Mouse (Mus musculus) heart, adult 11 months (tissue): ENCODE data around the gene Gm14085.
"Not testable (repeated sequence)": the region's sequence is repeated elsewhere in the genome, so short reads cannot be mapped to it uniquely, and the experiment has no call there.

Experiments
- DNase-seq: peaks from one replicate; pipeline ENCODE4 v3.0.0; 2022

Gm14085 gene

DNA sequence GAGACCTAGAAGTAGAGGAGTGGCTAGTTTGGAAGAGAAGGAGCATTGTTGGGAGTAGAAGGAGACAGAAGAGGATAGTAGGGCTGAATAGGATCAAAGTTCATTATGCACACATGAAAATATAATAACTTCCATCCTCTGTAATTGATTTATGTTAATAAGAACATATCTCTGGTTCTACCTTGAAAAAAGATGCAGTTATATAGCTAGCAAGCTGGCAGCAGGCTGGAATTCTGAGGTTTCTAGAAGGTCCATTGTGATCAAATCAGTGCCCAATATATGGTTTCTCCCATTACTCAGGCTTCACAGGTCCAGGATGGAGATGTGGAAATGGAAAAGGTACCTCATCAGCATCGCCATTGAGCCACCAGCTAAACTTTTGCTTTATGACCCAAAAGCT is at the start of gene Gm14085:
Gm14085 (plus strand) TSS at position 301 of the 400 bp plus-strand sequence.
- DNase-seq = no peak

DNA sequence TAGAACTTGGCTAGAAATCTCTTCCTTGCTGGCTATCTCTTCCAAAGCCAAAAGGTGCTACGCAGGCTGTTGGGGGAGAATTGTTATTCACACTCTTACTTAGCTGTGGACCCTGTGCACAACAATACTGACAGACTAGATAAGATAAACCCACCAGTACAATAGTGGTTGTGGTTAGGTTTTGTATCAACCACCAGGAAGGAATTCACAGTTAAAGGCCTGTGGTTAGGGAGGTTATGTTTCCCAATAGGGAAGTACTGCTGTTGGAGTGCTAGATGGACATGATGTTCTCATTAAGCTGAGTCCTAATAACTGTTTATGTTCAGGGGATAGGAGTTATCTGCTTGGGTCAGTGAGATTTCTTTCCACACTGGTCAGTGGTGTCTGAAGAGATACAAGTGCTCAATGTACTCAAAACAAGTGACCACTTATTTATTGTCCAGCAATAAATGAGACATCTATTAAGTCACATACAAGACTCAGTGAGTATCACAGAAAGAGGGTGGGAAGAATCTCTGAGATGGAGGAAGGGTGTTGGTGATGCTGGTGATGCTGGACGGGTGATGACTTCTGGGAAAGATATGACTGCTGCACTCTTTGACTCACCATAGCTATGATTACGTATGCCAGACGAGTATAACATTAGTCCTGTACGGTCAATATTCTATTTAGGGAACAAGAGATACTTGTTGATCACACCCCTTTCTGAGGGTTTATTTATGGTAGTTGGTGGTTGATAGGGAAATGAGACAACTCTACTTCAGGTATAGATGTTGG is 45.8 kb upstream of the Gm14085 start:
- peak; percentile 16 for DNase-seq

DNA sequence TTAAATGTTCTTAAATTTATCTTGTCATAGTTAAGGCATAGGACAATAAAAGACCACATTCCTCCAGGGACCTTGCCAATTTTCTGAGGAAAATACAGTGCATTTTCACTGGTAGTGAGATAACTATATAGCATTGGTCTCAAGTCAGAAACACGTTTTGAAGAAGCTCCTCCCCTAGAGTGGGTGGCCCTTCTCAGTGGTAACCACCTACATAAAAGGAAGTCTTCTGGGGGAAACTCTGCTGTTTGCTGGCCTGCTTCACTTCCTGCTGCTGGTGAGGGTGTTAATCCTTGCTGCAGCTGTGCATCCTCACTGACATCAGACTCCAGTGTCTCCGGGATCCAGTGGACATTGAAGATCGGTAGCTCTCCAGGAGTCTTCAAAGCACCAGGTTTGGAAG is 44.2 kb upstream of the Gm14085 start:
- peak; percentile 95 for DNase-seq

DNA sequence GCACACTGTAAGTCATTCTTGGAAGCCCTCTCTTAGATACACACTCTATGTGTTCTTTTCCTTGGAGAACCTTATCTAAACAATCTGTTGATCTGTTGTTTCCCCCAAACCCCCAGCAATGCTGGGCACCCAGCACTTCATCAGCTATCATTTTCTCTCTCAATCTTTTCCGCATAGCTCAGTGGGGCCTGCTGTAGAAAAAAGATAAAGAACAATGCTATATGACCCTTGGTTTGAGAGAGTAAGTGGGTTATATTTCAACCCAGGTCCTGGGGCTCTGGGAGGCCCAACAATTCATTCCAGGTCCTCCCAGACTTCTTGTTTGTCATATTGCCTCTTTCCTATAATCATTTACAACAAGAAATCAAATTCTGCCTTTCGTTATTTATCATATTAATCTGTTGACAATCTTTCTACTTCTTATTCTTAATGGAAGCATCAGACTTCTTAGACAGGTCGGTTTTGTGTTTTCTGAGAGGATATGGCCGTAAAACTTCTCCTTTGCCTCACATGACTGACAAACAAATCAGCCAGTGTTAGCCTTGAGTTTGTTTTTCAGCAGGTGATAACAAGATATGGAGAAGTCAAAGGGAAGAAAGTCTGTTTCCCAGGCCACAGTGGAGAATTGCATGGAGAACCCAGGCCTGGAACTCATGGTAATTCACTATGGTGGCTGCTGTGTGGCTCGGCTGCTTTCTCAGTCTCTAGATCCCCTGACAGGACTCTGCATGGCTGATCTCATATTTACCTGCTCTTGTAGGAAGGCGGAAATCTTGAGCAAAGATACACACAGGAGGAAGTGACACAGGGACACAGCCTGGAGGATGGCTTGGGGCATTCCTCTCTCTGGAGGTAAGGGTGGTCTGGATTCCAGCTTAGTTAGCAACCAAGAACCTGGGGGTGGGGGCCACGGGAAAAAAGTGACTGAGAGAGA is 43.5 kb upstream of the Gm14085 start:
- DNase-seq = peak; percentile 90

DNA sequence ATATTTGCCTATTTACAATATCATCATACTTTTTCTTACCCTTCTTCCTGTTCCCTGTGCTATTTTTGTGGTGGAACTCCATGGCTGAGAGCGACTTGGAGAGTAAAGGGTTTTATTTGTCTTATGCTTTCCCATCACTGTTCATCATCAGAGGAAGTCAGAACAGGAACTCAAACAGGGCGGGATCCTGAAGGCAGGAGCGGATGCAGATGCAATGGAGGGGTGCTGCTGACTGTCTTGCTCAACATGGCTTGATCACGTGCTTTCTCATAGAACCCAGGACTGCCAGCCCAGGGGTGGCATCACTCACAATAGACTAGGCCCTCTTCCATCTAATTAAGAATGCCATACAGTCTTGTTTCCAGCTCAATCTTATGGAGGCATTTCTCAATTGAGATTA is 34.4 kb upstream of the Gm14085 start:
- peak; percentile 92 for DNase-seq

DNA sequence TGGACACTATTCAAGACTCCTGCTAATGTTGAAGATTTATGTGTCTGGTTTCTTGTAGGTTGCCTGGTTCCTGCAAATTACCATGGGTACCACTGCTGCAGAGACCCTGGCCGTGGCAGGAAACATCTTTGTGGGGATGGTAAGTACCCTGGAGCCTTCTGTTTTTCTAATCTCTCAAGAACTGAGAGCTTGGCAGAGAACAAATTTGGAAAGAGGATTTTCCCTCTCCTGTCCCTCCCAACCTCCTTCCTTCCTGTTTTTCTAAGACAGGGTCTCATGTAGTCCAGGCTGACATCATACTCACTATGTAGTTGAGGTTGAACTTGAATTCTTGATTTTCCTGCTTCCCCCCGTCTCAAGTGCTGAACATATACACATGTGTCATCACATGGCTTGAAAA is 32.3 kb upstream of the Gm14085 start:
- peak; percentile 94 for DNase-seq

DNA sequence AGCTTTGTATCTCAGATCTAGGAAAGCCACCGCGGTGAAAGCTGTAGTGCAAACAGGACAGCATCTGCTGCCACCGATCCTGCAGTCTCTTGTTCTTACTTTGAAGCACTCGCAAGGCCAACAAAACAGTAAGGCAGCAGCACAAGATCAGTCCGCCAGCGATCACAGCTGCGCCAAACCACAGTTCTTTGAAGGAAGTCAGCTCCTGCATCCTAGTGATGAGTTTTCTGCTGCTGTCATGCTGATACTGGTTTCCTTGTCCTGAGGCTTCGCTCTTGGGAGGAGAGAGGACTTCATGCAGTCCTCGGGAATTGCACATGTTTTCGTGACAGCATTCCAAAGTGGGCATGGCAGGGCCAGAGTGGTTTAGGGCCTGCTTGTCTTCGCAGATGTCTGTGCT is 17.8 kb upstream of the Gm14085 start:
- no peak for DNase-seq

DNA sequence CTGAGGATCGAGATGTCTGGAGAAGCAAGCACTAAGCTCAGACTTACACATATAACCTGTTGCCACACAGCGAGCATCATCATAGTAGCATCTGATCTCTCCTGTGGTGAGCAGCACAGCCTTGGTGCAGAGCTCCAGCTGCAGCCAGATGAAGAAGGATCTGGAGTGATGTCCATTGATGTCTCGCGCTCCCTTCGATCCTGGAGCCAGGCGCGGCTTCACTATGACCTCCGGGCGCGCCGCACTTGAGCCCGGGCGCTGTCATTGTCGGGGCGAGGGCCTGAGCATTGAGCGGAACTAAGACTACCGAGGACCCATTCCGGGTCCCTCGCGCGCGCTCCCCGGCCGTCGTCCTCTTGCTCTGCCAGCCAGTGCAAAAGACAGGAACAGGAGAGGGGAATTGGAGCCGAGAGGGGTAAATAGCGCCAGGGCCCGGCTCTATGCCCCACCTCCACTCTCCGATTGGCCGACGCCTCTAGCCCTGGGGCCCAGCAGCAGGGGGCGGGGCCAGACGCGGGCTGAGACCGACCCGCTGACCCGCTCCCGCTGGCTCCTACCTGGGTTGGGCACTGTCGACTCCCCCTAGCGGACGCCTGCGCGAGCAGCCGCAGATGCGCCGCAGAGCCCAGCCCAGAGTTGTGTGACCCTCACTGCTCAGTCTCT is 17.3 kb upstream of the Gm14085 start:
- DNase-seq = peak; percentile 100

DNA sequence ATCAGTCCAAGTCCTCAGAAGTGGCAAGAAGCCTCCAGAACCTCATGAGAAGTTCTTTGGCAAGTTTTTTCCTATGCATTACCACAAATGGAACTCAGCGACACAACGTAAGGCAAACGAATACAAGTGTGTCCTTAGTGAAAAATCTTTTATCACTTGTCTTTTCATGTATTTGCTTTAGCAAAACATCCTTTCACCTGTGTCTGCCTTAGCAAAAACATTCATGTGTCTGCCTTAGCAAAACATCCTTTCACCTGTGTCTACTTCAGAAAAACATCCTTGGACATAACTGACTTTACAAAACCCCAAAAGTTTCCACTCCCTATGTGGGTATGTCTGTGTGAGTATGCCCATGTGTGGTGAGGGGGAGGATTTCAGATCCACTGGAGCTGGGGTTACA is 15.5 kb upstream of the Gm14085 start:
- DNase-seq = peak; percentile 25

DNA sequence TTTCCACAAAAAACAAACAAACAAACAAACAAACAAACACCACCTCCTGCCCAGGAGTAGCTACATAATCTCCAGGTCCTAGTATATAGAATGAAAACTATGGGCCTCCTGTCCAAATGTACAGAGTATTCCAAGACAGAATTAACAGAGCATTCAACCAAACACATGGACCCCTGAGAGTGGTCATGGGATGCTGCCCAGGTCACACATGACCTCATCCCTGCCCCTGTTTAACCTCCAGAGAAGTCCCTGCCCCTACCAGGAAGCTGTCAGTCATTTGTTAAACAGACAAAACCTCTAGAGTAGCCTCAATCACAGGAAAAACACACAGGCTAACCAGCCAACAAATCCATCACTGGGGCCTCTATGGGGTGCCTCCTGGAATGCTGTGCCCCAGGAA is 8.2 kb upstream of the Gm14085 start:
- DNase-seq = no peak

DNA sequence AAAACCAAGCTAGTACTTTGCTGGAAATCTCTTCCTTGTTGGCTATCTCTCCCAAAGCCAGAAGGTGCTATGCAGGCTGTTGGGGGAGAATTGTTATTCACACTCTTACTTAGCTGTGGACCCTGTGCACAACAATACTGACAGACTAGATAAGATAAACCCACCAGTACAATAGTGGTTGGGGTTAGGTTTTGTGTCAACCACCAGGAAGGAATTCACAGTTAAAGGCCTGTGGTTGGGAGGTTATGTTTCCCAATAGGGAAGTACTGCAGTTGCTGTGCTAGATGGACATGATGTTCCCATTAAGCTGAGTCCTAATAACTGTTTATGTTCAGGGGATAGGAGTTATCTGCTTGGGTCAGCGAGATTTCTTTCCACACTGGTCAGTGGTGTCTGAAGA is 954 bp upstream of the Gm14085 start:
- not testable (repeated sequence) for DNase-seq

DNA sequence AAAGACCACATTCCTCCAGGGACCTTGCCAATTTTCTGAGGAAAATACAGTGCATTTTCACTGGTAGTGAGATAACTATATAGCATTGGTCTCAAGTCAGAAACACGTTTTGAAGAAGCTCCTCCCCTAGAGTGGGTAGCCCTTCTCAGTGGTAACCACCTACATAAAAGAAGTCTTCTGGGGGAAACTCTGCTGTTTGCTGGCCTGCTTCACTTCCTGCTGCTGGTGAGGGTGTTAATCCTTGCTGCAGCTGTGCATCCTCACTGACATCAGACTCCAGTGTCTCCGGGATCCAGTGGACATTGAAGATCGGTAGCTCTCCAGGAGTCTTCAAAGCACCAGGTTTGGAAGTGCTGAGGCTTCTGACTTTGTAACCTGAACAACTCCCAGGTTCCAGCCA is 913 bp downstream of the Gm14085 start:
- not testable (repeated sequence) for DNase-seq

DNA sequence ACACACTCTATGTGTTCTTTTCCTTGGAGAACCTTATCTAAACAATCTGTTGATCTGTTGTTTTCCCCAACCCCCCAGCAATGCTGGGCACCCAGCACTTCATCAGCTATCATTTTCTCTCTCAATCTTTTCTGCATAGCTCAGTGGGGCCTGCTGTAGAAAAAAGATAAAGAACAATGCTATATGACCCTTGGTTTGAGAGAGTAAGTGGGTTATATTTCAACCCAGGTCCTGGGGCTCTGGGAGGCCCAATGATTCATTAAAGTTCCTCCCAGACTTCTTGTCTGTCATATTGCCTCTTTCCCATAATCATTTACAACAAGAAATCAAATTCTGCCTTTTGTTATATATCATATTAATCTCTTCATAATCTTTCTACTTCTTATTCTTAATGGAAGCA is 1.4 kb downstream of the Gm14085 start:
- not testable (repeated sequence) for DNase-seq

DNA sequence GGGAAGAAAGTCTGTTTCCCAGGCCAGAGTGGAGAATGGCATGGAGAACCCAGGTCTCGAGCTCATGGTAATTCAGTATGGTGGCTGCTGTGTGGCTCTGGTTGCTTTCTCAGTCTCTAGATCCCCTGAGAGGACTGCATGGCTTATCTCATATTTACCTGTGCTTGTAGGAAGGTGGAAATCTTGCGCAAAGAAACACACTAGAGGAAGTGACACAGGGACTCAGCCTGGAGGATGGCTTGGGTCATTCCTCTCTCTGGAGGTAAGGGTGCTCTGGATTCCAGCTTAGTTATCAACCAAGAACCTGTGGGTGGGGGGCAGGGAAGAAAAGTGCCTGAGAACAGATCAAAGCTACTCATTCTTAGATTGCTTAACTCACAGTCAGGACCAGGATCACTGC is 1.9 kb downstream of the Gm14085 start:
- no peak for DNase-seq

DNA sequence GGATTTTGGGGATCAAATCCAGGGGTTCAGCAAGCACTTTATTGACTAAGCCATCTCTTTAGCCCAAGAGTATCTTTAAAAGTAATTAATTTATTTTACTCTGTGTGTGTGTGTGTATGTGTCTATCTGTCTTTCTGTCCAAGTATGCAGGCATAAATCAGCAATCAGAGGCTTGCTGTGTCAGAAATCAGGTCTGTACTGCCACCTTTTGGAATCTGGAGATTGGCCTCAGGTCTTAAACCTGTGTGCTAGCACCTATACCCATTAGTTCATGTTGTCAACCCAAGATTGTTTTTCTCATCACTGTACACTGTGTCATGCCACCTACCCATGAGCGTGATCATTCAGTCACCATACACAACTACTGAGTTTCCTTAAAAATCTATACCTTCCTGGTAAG is 45.0 kb downstream of the Gm14085 start:
- DNase-seq = peak; percentile 15

DNA sequence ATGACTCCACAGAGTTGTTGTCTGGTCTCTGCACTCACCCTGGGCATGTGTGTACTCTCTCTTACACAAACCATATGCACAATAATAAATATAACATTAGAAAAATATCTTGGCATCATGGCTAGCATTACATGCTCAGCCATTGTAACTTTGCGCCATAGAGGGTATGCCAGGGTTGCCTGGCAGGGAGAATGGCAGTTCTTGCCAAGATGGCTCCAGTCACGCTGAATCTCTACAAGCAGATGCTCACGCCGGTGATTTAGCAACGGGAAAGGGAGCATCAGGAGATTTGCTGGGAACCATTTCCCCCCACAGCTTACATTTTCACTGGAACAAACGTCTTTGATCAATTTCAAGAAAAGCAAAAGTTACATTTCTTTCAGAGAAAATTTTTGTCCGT is 46.5 kb downstream of the Gm14085 start:
- DNase-seq = peak; percentile 21

DNA sequence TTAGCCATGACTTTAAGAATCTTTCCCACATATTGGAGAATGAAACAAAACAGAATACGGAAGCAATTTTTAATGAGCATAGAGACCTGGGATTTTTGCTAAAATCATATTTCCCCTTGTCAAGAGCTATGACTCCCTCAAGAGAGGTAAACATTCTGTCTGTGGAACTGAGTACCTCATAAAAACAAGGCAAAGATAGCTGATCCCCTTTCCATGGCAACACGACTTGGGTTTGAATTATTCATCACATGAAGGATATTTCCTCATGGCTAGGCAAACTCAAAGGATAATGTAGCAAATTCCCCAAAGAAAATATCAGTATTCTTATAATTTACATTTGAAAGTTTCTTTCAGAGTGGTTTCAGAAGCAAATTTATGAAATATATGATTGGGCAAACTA is 47.0 kb downstream of the Gm14085 start:
- peak; percentile 11 for DNase-seq

DNA sequence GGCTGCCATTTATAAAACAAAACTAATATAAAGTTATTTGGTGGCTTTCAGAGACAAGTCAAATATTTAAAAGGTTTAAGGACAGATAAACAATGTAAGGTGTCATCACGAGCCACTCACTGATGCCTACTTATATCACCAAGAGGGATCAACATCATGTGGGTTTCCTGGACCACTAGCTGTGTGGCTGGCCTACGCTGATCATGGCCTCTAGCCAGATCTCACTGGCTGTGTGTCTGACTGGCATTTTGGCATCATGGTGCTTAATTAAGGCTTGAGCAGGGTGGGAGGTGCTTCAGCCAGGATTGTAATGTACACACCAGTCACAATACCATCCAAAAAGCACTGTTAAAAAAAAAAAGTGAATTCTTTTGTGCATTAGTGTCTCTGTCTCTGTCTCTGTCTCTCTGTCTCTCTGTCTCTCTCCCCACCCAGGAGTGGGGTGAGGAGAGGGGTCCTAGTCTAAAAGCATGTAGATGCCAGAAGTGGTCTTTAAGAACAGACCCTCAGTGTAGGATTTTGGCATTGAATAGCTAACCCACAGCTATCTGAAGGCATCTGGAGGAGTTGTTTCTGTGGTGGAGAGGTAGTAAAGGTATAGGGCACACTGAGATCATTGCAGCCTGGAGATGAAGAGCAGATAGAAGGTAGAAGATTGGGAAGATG is 47.5 kb downstream of the Gm14085 start:
- peak; percentile 61 for DNase-seq

DNA sequence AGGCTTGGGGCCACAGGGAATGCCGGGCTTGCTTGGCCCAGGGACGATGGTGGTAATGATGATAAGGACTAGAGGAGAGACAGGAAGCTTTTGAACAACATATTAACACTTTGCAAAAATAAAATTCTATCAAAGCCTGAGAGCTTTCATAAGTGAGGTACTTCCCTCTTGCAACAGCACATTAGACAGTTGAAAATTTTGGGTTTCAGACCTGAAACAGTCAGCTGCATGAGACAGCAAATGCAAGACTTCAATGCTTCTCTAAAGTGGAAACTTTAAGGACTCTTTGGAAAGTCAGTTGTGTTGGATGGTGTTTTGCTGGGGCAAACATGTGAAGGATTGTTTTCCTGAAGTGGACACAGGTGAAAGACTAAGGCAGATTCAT is 48.1 kb downstream of the Gm14085 start:
- peak; percentile 30 for DNase-seq

DNA sequence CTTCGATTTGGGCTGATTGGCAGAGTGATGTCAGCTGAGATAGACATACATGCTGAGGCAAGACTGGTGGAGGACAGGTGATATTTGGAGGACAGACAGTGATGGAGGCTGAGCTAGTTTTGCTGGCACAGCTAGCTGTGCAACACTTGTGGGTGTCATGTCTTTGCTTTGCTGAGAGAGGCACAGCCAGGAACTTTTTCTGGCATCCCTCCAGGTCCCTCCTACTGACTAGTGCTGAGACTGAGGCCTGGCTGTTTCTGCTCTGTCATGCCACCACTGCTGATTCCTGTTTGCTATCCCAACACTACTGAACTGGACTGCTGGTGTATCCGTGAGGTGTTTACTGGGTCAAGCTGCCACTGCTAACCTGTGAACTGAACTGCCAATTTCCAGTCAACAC is 48.6 kb downstream of the Gm14085 start:
- DNase-seq = peak; percentile 73

DNA sequence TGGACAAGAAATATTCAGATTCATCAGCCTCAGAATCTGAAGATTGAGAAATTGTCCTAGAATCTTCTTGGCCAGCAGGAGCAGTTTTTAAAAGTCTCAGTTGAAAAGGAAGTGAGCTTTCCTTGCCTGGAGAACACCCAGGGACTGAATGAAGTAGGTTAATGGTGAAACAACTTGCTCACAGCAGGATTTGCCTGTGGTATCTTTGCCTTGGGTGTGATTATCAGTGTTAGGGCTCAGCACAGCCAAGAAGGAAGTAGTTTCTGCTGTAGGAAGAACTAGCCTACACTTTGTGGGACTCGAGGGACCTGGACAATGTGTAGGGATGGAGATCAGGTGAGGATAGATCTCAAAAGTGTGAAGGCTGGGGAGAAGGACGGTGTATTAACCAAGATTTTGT is 49.9 kb downstream of the Gm14085 start:
- DNase-seq = peak; percentile 22

DNA sequence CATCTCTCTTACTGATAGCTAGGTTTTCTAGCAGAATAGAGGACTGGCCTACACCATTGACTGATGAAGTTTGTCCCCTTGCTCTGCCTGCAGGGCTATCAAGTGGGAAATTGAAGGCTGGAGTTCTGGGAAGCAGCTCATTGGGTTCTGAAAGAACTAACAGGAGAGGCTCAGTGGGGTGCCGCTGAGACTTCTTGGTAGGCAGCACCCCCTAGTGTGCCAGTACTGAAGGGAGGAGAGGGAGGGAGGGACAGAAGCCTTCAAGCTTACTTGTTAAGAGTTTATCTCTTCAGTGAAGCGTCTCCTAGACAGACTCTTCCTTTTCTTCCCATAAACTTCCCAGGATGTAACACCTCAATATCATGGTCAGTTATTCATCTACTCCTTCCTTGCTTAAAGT is 73.6 kb downstream of the Gm14085 start:
- DNase-seq = peak; percentile 91

DNA sequence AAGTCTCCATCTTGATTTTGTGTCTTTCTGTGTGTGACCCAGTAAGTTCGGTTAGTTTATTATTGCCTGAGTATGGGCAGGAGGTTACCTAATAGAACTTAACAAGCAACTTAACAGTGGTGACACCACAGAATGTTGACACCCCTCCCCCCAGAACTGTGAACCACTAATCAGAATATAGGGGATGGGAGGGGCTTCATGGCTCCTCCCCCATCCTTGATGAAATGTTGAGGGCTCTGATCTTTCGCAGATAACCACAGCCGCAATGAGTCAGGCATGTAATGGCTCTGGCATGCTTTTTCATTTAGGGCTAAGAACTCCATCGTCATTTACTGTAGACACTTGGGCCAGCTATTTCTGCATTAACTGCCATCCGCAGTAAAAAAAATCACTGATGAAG is 76.5 kb downstream of the Gm14085 start:
- DNase-seq = no peak
